Mouse (Mus musculus) thymus, adult 2 months (tissue): ENCODE results near the gene Rbfox3.

ENCODE experiments used
- CTCF ChIP-seq: fragments of 200-500 bp; IDR thresholded peaks from 2 replicates; pipeline ENCODE4 v1.5.1; 2012; ENCODE audit warnings: mild to moderate bottlenecking, control low read depth, low read length, moderate library complexity, borderline replicate concordance; ENCODE audit not compliant: control insufficient read depth, poor library complexity, insufficient read depth; ENCODE audit errors: extremely low read depth
- POLR2A ChIP-seq: fragments of 200-500 bp; IDR thresholded peaks from 2 replicates; pipeline ENCODE4 v1.6.1; 2012; ENCODE audit warnings: mild to moderate bottlenecking, low read length, control low read depth, moderate library complexity; ENCODE audit not compliant: control insufficient read depth, poor library complexity, insufficient read depth; ENCODE audit errors: extremely low read depth

DNA sequence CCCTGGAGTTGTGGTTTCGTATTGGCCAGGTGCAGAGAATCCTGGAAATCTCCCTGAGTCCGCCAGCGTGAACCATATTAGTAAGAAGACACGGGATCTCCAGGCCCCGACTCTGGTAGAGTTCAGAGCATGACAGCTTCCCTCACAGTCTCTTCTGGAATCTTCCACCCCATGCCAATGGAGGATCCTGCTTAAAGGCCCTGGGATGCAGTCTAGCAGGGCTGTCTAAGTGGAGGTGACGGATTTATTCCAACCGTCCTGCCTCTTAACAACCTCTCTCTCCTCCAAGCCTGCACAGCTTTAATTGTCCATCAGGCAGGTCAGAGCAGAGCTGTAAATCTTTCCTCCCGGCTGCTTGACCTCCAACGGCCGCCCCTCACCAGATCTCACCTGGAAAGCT is 13.2 kb downstream of the Rbfox3 start:
- no peak for TF ChIP-seq CTCF
- TF ChIP-seq POLR2A: no peak
